Mouse (Mus musculus) thymus, postnatal 25 days (tissue): Measurements from ENCODE around the gene Disp3.

Source experiments
- DNase-seq: peaks from one replicate; pipeline ENCODE4 v3.0.0; 2022

Gene Disp3

GRCm38 (mm10) chr4:148288055-148288549, 337 bp upstream of the Disp3 start:
- peak; percentile 56 for DNase-seq

GRCm38 (mm10) chr4:148287041-148287440, 724 bp downstream of the Disp3 start:
- DNase-seq, result no peak

GRCm38 (mm10) chr4:148286226-148287031, 1.3 kb downstream of the Disp3 start:
- DNase-seq, result no peak

- DNase-seq, result no peak
Measured at GRCm38 (mm10) chr4:148284219-148284618, 3.5 kb downstream of the Disp3 start.

- DNase-seq, result no peak
Measured at GRCm38 (mm10) chr4:148276816-148277491, 10.8 kb downstream of the Disp3 start.

- DNase-seq, result no peak
Measured at GRCm38 (mm10) chr4:148274671-148275070, 13.1 kb downstream of the Disp3 start.

- no peak for DNase-seq
Measured at GRCm38 (mm10) chr4:148273229-148273628, 14.5 kb downstream of the Disp3 start.

- no peak for DNase-seq
Measured at GRCm38 (mm10) chr4:148271656-148272055, 16.1 kb downstream of the Disp3 start.

- no peak for DNase-seq
Measured at GRCm38 (mm10) chr4:148266973-148267507, 20.7 kb downstream of the Disp3 start.

- no peak for DNase-seq
Measured at GRCm38 (mm10) chr4:148259941-148260340, 27.8 kb downstream of the Disp3 start.

GRCm38 (mm10) chr4:148249341-148249740, 38.4 kb downstream of the Disp3 start:
- DNase-seq, result no peak

- no peak for DNase-seq
Measured at GRCm38 (mm10) chr4:148240387-148240786, 47.4 kb downstream of the Disp3 start.

GRCm38 (mm10) chr4:148239474-148240130, 48.2 kb downstream of the Disp3 start:
- no peak for DNase-seq

GRCm38 (mm10) chr4:148238919-148239318, 48.8 kb downstream of the Disp3 start:
- DNase-seq, result no peak

GRCm38 (mm10) chr4:148238218-148238617, 49.5 kb downstream of the Disp3 start:
- DNase-seq, result no peak

- DNase-seq, result no peak
Measured at GRCm38 (mm10) chr4:148236664-148237063, 51.1 kb downstream of the Disp3 start.

GRCm38 (mm10) chr4:148233061-148233460, 54.7 kb downstream of the Disp3 start:
- DNase-seq, result no peak

GRCm38 (mm10) chr4:148232615-148233014, 55.1 kb downstream of the Disp3 start:
- DNase-seq, result no peak

GRCm38 (mm10) chr4:148232124-148232523, 55.6 kb downstream of the Disp3 start:
- DNase-seq, result no peak

GRCm38 (mm10) chr4:148229646-148230045, 58.1 kb downstream of the Disp3 start:
- peak; percentile 7 for DNase-seq

- no peak for DNase-seq
Measured at GRCm38 (mm10) chr4:148222983-148223382, 64.8 kb downstream of the Disp3 start.

GRCm38 (mm10) chr4:148220656-148221055, 67.1 kb downstream of the Disp3 start:
- DNase-seq, result no peak

- no peak for DNase-seq
Measured at GRCm38 (mm10) chr4:148218238-148218637, 69.5 kb downstream of the Disp3 start.
